Mouse (Mus musculus) macrophage (primary cell): ENCODE measurements at regions not wholly inside any gene's neighbourhood (a gene's known extent, or its start where the extent isn't known, plus 50 kb on each side); places are given as distances from the start of the nearest gene placed in this dataset.

Source experiments
- H3K27ac ChIP-seq: fragments of 350-480 bp; formaldehyde crosslinking; 2 replicates; pipeline ENCODE4 v1.9.0; 2021
- H3K36me3 ChIP-seq: fragments of 350-480 bp; formaldehyde crosslinking; 2 replicates; pipeline ENCODE4 v1.9.0; 2021; ENCODE audit errors: inconsistent target
- H3K4me3 ChIP-seq: fragments of 350-480 bp; formaldehyde crosslinking; 2 replicates; pipeline ENCODE4 v1.9.0; 2021; ENCODE audit errors: inconsistent target
- H3K79me2 ChIP-seq: fragments of 350-480 bp; formaldehyde crosslinking; 2 replicates; pipeline ENCODE4 v1.9.0; 2021; ENCODE audit errors: inconsistent target
- WGBS: methylation state at CpG from one replicate; pipeline ENCODE4 v1.1.7; 2026; ENCODE audit warnings: inconsistent platforms; ENCODE audit not compliant: missing documents; 5-methylcytosine and 5-hydroxymethylcytosine counted together

- Histone ChIP-seq H3K27ac (no peak overlapping the region), H3K79me2 (no peaks in the 10 kb centered on the region), H3K36me3 (no peaks in the 10 kb centered on the region), H3K4me3 (no peak overlapping the region)
- 28% methylated on average over 8 of the region's 15 CpGs for WGBS
Measured at GRCm38 (mm10) chrX:11666517-11666916, 338.9 kb downstream of the H2al1j start.

DNA sequence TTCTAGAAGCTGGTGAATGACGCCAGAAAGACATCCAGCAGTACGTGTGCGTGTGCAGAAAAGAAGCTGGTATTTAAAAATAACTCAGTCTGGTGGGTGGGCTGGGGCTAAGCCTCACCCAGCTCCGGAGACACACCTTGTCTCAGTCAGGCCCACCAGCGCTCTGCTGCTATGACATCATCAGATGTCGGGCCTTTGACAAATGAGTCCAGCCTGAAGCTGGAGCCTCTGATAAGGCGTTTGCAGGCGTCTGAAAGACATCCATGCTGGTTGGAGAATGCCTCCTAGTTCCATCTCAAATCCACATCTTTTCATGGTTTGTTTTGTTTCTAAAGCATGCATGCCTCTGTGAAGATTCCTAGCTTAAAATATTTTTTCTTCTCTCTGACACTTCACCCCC lies 344.2 kb downstream of the H2al1j start:
- no peaks in the 10 kb centered on the region for H3K36me3 ChIP-seq
- no peaks in the 10 kb centered on the region for H3K79me2 ChIP-seq
- no peak overlapping the region for H3K4me3 ChIP-seq
- WGBS = 79% methylated on average over 8 of the region's 8 CpGs
- no peak overlapping the region for H3K27ac ChIP-seq

- WGBS = 76% methylated on average over 2 of the region's 2 CpGs
- Histone ChIP-seq H3K36me3 (no peaks in the 10 kb centered on the region), H3K79me2 (no peaks in the 10 kb centered on the region), H3K4me3 (no peak overlapping the region), H3K27ac (no peak overlapping the region)
Measured at GRCm38 (mm10) chrX:11678086-11678485, 350.5 kb downstream of the H2al1j start.

DNA sequence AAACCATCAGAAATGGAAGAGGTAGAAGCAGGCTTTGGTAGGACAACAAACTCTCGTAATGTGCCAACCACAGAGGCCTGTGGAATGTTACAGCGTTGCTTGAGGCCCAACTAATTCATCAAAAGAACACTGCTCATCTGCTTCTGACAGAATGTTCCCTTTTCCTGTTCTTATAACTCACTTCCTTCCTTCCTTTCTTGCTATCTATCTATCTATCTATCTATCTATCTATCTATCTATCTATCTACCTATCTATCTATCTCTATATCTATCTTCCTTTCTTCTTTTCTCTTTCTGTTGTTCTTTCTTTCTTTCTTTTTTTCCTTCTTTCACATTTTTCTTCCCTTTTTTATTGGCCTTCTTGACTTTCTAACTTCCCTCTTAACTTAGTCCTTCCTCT lies 353.7 kb downstream of the H2al1j start:
- no peaks in the 10 kb centered on the region for H3K79me2 ChIP-seq
- WGBS = 42% methylated on average over 2 of the region's 2 CpGs
- no peak overlapping the region for H3K27ac ChIP-seq

DNA sequence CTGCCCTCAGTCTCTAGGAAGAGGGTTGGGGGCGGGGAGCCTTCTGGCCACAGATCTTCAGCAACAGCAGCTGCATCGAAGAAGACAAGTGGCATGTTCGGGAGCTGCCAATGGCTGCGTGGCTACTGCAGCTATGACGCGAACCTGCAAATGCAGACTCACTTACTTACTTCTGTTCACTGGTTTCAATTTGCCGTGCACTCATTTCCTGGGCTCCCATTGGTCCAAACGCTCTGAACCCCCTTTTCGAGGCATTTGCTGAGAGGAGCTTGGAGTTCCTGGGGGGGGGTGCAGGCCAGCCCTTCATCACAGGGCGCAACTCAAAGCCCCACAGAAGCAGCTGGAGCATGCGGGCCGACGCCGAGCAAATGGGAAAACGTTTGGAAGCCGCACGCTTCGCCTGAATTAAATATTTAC lies 362.4 kb downstream of the H2al1j start:
- Histone ChIP-seq H3K4me3 (no peak overlapping the region), H3K79me2 (no peaks in the 10 kb centered on the region), H3K36me3 (no peaks in the 10 kb centered on the region), H3K27ac (no peak overlapping the region)
- 80% methylated on average over 16 of the region's 18 CpGs for whole genome bisulfite sequencing

More for the DNA sequence above, 353.7 kb downstream of the H2al1j start:
- no peaks in the 10 kb centered on the region for H3K36me3 ChIP-seq
- no peak overlapping the region for H3K4me3 ChIP-seq

- Histone ChIP-seq H3K36me3 (no peaks in the 10 kb centered on the region), H3K79me2 (no peaks in the 10 kb centered on the region), H3K27ac (no peak overlapping the region), H3K4me3 (no peak overlapping the region)
- 85% methylated on average over 5 of the region's 5 CpGs for WGBS
Measured at GRCm38 (mm10) chrX:11690446-11690845, 362.8 kb downstream of the H2al1j start.

- Histone ChIP-seq H3K36me3 (no peaks in the 10 kb centered on the region), H3K79me2 (no peaks in the 10 kb centered on the region), H3K27ac (no peak overlapping the region), H3K4me3 (no peak overlapping the region)
- WGBS = 91% methylated on average over 4 of the region's 4 CpGs
Measured at GRCm38 (mm10) chrX:11691019-11691418, 363.4 kb downstream of the H2al1j start.

- H3K79me2 ChIP-seq = no peaks in the 10 kb centered on the region
- 27% methylated on average over 4 of the region's 4 CpGs for WGBS
- H3K27ac ChIP-seq = no peak overlapping the region
- H3K36me3 ChIP-seq = no peaks in the 10 kb centered on the region
- no peak overlapping the region for H3K4me3 ChIP-seq
Measured at GRCm38 (mm10) chrX:11696565-11696964, 368.9 kb downstream of the H2al1j start.

DNA sequence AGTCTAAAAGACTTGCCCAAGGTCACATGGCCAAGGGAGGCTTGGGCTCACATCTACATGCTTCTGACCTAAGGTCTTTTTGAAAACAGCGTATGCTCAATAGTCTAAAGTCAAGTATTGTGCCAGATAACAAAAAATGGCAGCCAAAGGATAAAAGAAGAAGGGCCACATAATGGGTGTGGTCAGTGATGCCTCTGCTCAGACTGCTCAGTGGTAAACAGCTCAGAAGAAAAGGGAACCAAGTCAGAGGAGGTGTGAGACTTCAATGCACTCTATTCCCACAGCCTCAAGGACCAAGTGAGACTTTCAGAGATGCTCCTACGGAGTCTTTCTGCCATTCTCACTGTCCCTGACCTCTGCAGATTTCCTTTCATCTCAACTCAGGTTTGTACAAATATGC lies 373.5 kb downstream of the H2al1j start:
- Histone ChIP-seq H3K27ac (no peak overlapping the region), H3K36me3 (no peaks in the 10 kb centered on the region), H3K4me3 (no peak overlapping the region), H3K79me2 (no peaks in the 10 kb centered on the region)
- WGBS = 80% methylated on average over 2 of the region's 2 CpGs

DNA sequence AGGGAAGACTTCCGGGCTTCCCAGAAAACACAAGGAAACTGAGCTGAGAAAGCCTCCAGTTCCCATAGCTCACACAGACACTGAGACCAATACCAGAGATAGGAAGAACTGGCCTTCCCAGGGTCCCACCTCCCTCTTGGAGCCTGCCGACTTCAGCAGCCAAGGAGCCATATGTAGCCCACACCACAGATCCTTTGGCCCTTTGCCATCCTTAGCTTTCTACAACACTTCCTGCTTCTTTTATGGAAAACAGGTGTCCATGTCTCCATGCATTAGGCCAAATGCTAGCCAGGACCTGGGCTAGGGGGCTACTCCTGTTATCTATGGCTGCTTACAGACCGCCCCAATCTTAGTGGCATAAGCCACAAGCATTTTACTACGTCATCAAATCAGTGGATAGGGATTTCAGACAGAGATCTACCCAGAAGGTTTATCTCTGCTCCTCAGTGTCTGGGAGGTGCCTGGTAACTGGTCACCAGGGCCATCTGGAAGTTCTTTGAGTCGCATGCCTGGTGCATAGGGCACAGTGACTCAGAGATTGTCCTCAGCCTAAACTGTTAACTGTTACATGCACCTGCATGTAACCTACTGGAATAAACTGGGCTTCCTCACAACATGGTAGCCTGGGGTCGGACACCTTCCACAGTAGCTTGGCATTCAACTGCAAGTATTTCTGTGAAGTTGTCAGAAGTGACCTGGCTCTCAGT lies 378.4 kb downstream of the H2al1j start:
- no peak overlapping the region for H3K27ac ChIP-seq
- H3K79me2 ChIP-seq = no peaks in the 10 kb centered on the region
- WGBS = 83% methylated on average over 6 of the region's 6 CpGs
- H3K4me3 ChIP-seq = no peak overlapping the region
- H3K36me3 ChIP-seq = no peaks in the 10 kb centered on the region

DNA sequence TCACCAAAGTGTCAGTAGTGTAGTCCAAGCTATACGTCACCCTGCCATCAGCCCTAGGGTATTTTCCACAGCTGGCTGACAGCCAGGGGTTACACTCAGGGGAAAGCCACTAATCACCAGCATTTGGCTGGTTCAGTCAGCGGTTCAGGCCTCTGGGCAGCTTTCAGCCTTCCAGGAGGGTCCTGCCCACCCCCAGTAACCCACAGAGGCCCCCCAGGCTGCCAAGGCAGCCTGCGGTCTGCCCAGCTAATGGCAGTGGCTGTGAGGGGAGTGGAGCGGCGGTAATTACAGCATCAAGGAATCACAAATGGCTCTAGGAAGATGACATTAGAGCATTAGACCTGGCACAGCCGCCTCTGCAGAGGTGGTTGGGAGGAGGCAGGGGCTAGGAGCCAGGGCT lies 379.7 kb downstream of the H2al1j start:
- 79% methylated on average over 3 of the region's 6 CpGs for WGBS
- Histone ChIP-seq H3K27ac (no peak overlapping the region), H3K4me3 (no peak overlapping the region), H3K79me2 (no peaks in the 10 kb centered on the region), H3K36me3 (no peaks in the 10 kb centered on the region)

DNA sequence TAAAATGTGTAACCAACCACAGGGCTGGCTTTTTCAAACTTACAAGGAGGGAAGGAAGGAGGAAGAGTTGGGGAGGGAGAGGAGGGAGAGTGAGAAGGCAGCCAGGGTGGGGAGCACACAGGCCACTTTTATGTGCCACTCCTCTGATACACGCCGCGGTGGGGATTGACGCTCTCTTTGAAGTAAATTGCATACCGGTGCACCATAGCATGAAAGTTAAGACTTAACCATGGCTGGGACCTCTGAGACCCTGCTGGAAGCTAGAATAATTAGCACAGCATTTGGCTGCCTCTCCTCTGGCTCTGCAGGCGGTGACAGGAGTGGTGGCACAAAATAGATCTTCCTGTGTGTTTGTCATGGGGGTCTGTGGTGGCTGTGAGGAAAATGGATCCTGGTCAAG lies 380.7 kb downstream of the H2al1j start:
- H3K79me2 ChIP-seq = no peaks in the 10 kb centered on the region
- no peak overlapping the region for H3K27ac ChIP-seq
- H3K4me3 ChIP-seq = no peak overlapping the region
- H3K36me3 ChIP-seq = no peaks in the 10 kb centered on the region
- 81% methylated on average over 3 of the region's 6 CpGs for WGBS

DNA sequence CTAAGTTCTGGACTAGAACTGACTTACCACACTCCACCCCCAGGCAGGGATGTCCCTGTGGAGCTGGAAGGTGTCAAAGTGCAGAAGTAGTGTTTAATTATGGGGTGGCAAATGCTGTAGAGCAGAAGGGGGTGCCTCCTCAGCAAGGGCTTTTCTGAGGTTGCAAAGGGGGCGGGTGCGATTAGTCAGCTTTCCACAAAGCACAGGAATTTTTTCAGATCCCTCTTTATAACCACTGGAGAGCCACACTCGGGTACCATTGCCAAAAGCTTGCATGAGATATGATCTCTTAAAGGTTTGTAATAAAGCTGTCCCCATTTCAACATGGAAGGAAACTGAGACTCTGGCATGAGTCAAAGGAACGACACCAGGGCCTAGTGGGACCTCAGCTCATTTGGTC lies 381.7 kb downstream of the H2al1j start:
- WGBS = 87% methylated on average over 4 of the region's 4 CpGs
- no peak overlapping the region for H3K27ac ChIP-seq

DNA sequence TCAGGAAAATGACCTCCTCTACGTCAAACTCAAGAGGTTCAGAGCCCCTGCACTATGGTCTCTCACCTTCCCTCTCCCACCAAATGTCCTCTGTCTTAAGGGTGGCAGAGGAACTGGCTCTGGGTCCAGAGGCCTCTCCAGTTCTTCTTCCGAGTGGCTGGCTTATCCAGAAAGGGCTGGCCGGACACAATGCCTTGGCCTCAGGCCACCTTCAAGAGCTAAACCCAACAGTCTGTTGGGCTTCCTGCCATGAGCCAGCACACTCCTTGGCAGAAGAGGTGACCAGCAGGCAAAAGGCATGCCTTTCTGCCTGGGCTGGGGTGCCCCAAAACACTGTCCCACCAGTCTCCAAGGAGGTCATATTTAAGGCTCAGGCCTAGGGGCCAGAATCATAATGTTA lies 385.8 kb downstream of the H2al1j start:
- no peak overlapping the region for H3K4me3 ChIP-seq
- no peaks in the 10 kb centered on the region for H3K79me2 ChIP-seq
- WGBS = 100% methylated on average over 3 of the region's 3 CpGs

More for the DNA sequence above, 381.7 kb downstream of the H2al1j start:
- Histone ChIP-seq H3K4me3 (no peak overlapping the region), H3K36me3 (no peaks in the 10 kb centered on the region), H3K79me2 (no peaks in the 10 kb centered on the region)

DNA sequence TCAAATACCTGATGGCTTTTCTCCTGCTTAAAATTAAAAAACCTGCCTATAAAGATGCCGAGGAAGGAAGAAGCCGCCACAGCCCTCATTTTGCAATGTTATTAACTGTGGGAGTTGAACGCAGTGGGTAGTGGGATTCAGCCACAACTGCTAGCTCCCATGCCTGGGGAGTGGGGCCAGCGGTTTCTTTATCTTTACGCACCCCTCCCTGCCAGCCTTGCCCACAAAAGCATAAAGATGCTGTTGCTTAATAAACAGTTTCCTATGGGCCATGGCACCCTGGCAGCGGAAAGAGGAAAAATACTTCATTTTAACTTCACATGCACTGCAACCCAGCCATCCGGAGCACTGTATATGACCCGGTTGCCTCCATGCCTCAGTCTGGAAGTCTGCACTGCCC lies 389.2 kb downstream of the H2al1j start:
- Histone ChIP-seq H3K4me3 (no peak overlapping the region), H3K79me2 (no peaks in the 10 kb centered on the region), H3K36me3 (no peaks in the 10 kb centered on the region), H3K27ac (no peak overlapping the region)
- WGBS = 58% methylated on average over 6 of the region's 8 CpGs

More for the DNA sequence above, 385.8 kb downstream of the H2al1j start:
- no peaks in the 10 kb centered on the region for H3K36me3 ChIP-seq
- no peak overlapping the region for H3K27ac ChIP-seq

GRCm38 (mm10) chrX:11718778-11719177 lies 391.2 kb downstream of the H2al1j start:
- 0 out of 2 replicates have a peak overlapping the region, but pooled peaks have one; percentile 7 for H3K27ac ChIP-seq

More at GRCm38 (mm10) chrX:11718778-11719177, 391.2 kb downstream of the H2al1j start:
- no peaks in the 10 kb centered on the region for H3K79me2 ChIP-seq
- WGBS = 18% methylated on average over 2 of the region's 2 CpGs
- H3K36me3 ChIP-seq = no peaks in the 10 kb centered on the region
- no peak overlapping the region for H3K4me3 ChIP-seq
